Mouse (Mus musculus) midbrain, embryonic 16.5 days (tissue): ENCODE measurements at regions not wholly inside any gene's neighbourhood (a gene's known extent, or its start where the extent isn't known, plus 50 kb on each side); places are given as distances from the start of the nearest gene placed in this dataset.

Experiments used
- ATAC-seq: fragments of 200-750 bp; cut with Nextera tagmentation; 2 replicates; pipeline ENCODE4 v1.8.0; 2017; ENCODE audit warnings: moderate TSS enrichment
- H3K27ac ChIP-seq: fragments of 300-500 bp; sonication (generic); 2 replicates; pipeline ENCODE4 v1.5.1; 2014; ENCODE audit warnings: mild to moderate bottlenecking, low read length, mixed read lengths
- H3K27me3 ChIP-seq: fragments of 300-500 bp; sonication (generic); 2 replicates; pipeline ENCODE4 v1.6.1; 2014; ENCODE audit warnings: low read depth, low read length, mixed read lengths; ENCODE audit not compliant: control insufficient read depth, insufficient read depth
- H3K36me3 ChIP-seq: fragments of 300-500 bp; sonication (generic); 2 replicates; pipeline ENCODE4 v1.6.1; 2014; ENCODE audit warnings: mild to moderate bottlenecking, low read length, moderate library complexity, mixed read lengths; ENCODE audit not compliant: control insufficient read depth, insufficient read depth
- H3K4me1 ChIP-seq: fragments of 300-500 bp; sonication (generic); 2 replicates; pipeline ENCODE4 v1.6.1; 2014; ENCODE audit warnings: mild to moderate bottlenecking, low read length, mixed read lengths; ENCODE audit not compliant: control insufficient read depth, insufficient read depth
- H3K4me2 ChIP-seq: fragments of 300-500 bp; sonication (generic); 2 replicates; pipeline ENCODE4 v1.6.1; 2014; ENCODE audit warnings: mild to moderate bottlenecking, low read length, mixed read lengths
- H3K4me3 ChIP-seq: fragments of 300-500 bp; sonication (generic); 2 replicates; pipeline ENCODE4 v1.5.1; 2014; ENCODE audit warnings: low read depth, mild to moderate bottlenecking, low read length, moderate library complexity, mixed read lengths
- H3K9ac ChIP-seq: fragments of 300-500 bp; sonication (generic); 2 replicates; pipeline ENCODE4 v1.6.1; 2014; ENCODE audit warnings: low read depth, low read length, mixed read lengths
- H3K9me3 ChIP-seq: fragments of 300-500 bp; sonication (generic); replicated peaks from 2 replicates; pipeline ENCODE4 v1.6.1; 2014; ENCODE audit warnings: mild to moderate bottlenecking, low read length, mixed read lengths; ENCODE audit not compliant: control insufficient read depth, poor library complexity, severe bottlenecking
- WGBS: fragments of 180-500 bp; shearing (Covaris S2); extraction: QIAGEN DNeasy Blood & Tissue Kit; methylation state at CpG from one replicate; pipeline ENCODE4 v1.1.7; 2014; 5-methylcytosine and 5-hydroxymethylcytosine counted together

DNA sequence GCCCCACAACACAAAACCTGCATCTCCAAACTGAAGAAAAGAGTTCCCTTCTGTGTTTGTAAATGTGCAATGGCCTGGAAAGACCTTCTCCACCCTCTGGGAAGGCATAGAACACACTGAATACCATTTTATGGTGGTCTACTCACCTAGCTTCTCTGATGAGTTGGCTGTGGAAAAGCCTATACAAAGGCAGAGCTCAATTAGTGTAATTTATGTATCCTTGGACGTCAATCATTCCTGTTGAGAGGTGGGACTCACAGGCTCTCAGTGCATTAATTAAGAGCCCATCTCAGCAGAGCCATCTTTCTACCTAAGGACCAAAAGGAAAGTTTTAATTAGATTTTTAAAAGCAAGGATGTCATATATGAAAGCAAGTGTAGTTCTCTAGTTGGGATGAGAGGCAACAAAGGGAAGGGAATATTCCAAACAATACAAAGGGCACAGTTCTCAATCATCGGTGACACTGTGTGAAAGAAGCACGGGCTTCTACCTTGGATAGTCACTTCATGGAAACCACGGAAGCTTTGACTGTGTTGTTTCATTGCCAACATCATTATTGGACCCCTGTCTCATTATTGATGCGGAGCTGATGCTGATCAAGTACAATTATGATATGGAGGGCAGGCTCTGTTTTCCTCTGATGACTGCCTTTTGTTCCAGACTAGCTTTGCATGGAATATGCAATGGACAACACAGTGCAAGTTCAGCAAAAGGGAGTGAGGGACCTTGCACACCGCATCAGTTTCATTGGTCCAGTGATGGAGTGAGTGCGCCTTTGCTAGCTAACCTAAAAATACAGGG, 392.5 kb upstream of the Tenm3 start:
- ATAC-seq: no peak
- 64% methylated on average over 7 of the region's 7 CpGs for WGBS
- H3K4me1 ChIP-seq: no peaks in the 10 kb centered on the region

DNA sequence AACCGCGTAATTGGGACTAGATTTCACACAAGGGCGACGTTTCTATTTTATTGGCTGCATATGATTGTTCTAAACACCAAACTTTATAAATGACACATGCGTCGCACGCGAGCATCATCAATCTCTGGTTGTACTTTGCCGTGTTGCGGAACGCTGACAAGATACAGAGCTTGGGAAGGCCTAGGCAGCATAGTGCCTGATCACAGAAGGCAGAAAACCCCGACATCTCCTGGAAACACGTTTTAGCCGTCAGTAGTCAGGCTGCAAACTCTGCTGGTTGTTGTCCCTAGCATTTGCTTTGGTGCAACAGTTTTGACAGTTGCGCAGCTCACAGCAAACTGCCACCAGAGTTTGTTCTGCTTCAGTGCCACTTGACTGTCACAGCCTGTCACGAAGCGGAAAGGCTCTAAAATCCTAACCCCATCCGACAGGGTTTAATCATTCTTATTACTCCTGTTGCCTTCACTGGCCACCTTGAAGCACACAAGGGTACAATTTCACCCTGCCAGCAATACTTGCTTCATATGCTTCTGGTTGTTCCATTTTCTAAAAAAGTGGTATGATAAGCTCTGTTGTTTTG, 380.2 kb upstream of the Tenm3 start:
- 70% methylated on average over 18 of the region's 18 CpGs for WGBS
- Histone ChIP-seq H3K9ac (no peak overlapping the region), H3K36me3 (no peaks in the 10 kb centered on the region), H3K27ac (no peak overlapping the region), H3K9me3 (no peaks in the 10 kb centered on the region), H3K4me1 (no peaks in the 10 kb centered on the region), H3K4me2 (no peak overlapping the region), H3K27me3 (no peaks in the 10 kb centered on the region), H3K4me3 (no peak overlapping the region)
- ATAC-seq: no peak

More for the DNA sequence above, 392.5 kb upstream of the Tenm3 start:
- no peak overlapping the region for H3K4me2 ChIP-seq
- H3K27ac ChIP-seq: no peak overlapping the region
- no peaks in the 10 kb centered on the region for H3K9me3 ChIP-seq
- H3K27me3 ChIP-seq: no peaks in the 10 kb centered on the region
- H3K9ac ChIP-seq: no peak overlapping the region
- H3K36me3 ChIP-seq: no peaks in the 10 kb centered on the region
- no peak overlapping the region for H3K4me3 ChIP-seq

DNA sequence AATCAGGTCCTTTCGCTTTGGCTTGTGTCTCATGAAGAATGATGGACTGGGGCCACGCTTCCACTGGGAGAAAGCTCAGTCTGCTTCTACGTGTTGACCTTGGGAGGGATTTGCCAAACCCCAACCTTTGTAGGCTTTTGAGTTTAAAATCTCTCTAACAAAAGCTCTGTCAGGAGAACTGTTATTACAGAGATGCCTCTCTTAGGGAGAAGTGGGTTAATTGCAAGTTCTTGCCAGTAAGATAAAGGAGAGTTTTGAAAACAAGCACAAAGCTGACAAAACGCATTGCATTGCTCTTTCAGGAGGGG, 351.5 kb upstream of the Tenm3 start:
- H3K9me3 ChIP-seq: no peaks in the 10 kb centered on the region
- no peaks in the 10 kb centered on the region for H3K36me3 ChIP-seq
- 0 out of 2 replicates have a peak, but pooled peaks have one; percentile 5 for ATAC-seq
- H3K4me2 ChIP-seq: no peak overlapping the region
- 40% methylated on average over 4 of the region's 4 CpGs for WGBS
- H3K9ac ChIP-seq: no peak overlapping the region
- H3K27me3 ChIP-seq: no peaks in the 10 kb centered on the region
- peak overlapping the region; percentile 13; the same call in 1 of the 2 replicates for H3K27ac ChIP-seq
- peaks cover 4% of the 10 kb centered on the region; the same call in 1 of the 2 replicates for H3K4me1 ChIP-seq
- H3K4me3 ChIP-seq: no peak overlapping the region

DNA sequence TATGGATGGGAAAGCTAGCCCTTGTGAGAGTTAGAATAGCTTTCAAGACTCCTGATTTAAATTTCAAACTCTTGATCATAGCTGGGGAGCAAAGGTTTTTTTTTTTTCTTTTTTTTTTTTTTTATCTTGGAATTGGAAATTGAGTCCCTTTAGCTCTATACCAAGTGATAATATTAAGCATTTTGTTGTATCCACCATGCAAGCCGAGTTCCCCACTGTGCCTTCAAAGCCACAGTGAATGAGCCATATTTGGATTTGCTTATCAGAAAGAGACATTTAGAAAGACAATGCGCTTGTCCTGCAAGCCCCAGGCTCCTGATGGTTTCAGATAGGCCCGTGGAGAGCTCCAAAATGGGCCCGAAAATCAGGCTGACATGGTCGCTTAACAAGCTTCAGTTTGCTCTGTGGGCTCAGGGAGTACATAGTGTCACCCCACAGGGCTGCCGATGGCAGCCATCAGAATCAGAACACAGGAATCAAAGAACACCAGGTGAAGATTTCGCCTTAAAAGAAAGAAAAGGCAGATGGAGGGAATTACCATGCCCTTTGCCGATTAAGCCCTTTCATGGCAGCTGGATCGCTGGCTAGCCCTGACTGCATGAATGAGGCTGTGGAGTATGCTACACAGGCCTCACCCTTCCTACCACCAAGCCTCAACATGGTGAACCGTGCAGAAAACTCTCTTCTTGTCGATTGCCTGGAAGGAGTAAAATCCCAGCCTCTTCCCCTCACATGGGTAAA, 351.0 kb upstream of the Tenm3 start:
- Histone ChIP-seq H3K27me3 (no peaks in the 10 kb centered on the region), H3K36me3 (no peaks in the 10 kb centered on the region), H3K4me1 (peaks cover 4% of the 10 kb centered on the region; the same call in 1 of the 2 replicates), H3K4me2 (no peak overlapping the region), H3K9me3 (no peaks in the 10 kb centered on the region), H3K27ac (peak overlapping the region; percentile 13; the same call in 1 of the 2 replicates), H3K9ac (no peak overlapping the region), H3K4me3 (no peak overlapping the region)
- 30% methylated on average over 11 of the region's 11 CpGs for WGBS
- 0 out of 2 replicates have a peak, but pooled peaks have one; percentile 25 for ATAC-seq

DNA sequence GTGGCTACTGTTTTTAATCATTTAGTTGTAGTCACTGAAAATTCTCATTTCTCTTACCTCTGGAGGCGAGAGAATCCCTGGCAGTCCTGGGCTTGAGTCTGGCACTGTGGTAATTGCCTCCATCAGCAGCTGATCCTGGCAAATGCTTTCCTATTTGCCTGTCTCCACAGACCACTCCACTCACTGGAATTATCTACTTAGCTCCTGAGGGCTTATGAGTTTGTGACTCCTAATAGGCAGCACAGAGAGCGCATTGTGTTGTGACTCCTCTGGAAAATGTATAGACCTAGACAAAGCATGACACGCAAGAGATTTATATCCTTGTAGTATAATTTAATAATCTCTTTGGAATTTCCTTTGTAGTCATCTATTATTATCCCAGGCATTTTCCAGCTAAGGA, 343.1 kb upstream of the Tenm3 start:
- 51% methylated on average over 3 of the region's 3 CpGs for WGBS
- no peak overlapping the region for H3K9ac ChIP-seq
- no peak overlapping the region for H3K4me3 ChIP-seq
- H3K27ac ChIP-seq: no peak overlapping the region; the same call in 1 of the 2 replicates
- H3K9me3 ChIP-seq: no peaks in the 10 kb centered on the region
- H3K36me3 ChIP-seq: no peaks in the 10 kb centered on the region
- no peaks in the 10 kb centered on the region for H3K27me3 ChIP-seq
- peak; percentile 54; the same call in 1 of the 2 replicates for ATAC-seq
- H3K4me2 ChIP-seq: no peak overlapping the region
- no peaks in the 10 kb centered on the region for H3K4me1 ChIP-seq

DNA sequence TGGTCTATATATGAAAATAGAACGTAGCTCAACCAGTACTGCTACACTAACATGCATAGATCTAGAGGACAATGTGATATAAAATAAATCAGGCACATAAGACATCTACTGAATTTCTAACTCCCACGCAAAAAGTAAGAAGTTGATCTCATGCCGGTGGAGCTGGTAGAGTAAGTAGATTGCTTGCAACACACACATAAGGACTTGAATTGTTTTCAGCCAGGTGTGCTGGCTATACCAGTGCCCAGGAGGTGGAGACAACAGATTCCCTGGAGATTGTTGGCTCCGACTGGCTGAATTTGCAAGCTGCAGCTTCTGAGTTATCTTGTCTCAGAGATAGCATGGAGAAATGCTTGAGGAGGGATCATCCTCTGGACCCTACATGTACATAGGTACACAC, 331.6 kb upstream of the Tenm3 start:
- Histone ChIP-seq H3K9me3 (0 out of 2 replicates have a peak, but pooled peaks cover 3% of the 10 kb centered on the region), H3K4me2 (no peak overlapping the region), H3K27me3 (no peaks in the 10 kb centered on the region), H3K27ac (no peak overlapping the region), H3K9ac (no peak overlapping the region), H3K4me3 (no peak overlapping the region), H3K36me3 (no peaks in the 10 kb centered on the region), H3K4me1 (no peaks in the 10 kb centered on the region)
- ATAC-seq: no peak
- WGBS: 91% methylated on average over 4 of the region's 4 CpGs

DNA sequence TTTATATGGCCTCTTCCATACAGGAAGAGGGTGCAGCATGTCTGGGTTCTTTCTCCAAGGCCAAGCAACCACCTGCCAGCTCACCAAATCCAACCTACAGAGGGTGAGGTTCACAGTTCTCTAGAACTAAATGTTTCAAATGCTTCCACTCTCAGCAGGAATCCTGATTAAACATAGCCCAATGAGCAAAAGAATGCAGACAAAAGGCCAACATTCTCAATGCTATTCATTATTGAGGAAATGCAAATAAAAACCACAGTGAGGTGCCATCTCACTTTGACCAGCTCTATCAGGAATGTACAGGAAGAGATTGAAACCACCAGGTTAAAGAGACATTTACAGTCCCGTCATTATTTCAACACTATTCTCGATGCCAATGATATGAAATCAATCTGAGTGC, 331.2 kb upstream of the Tenm3 start:
- Histone ChIP-seq H3K4me3 (no peak overlapping the region), H3K27ac (no peak overlapping the region), H3K4me2 (no peak overlapping the region), H3K36me3 (no peaks in the 10 kb centered on the region), H3K9ac (no peak overlapping the region), H3K27me3 (no peaks in the 10 kb centered on the region), H3K4me1 (no peaks in the 10 kb centered on the region), H3K9me3 (0 out of 2 replicates have a peak, but pooled peaks cover 3% of the 10 kb centered on the region)
- 93% methylated on average over 2 of the region's 2 CpGs for WGBS
- ATAC-seq: no peak

DNA sequence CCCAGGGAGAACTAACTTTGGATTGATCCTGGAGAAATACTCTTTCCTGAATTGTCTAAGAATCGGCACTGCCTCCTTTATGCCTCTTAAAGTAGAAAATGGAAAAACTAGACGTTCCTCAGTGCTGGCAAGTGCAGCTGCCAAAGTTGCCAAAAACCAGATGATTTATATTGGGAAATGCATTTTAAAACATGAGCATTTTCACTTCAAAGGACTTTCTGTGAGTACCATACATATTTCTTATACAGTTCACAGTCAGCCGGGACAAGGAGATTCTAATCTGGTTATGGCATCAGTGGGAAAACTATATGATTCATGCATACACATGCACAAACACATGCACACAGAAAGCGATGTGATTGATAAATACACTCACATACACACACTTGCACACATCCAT, 315.6 kb upstream of the Tenm3 start:
- no peak overlapping the region for H3K9ac ChIP-seq
- 74% methylated on average over 4 of the region's 4 CpGs for WGBS
- no peaks in the 10 kb centered on the region; the same call in 1 of the 2 replicates for H3K4me1 ChIP-seq
- no peak for ATAC-seq
- H3K27ac ChIP-seq: no peak overlapping the region
- H3K4me2 ChIP-seq: no peak overlapping the region
- H3K27me3 ChIP-seq: no peaks in the 10 kb centered on the region
- H3K36me3 ChIP-seq: no peaks in the 10 kb centered on the region
- no peak overlapping the region for H3K4me3 ChIP-seq
- no peaks in the 10 kb centered on the region for H3K9me3 ChIP-seq

DNA sequence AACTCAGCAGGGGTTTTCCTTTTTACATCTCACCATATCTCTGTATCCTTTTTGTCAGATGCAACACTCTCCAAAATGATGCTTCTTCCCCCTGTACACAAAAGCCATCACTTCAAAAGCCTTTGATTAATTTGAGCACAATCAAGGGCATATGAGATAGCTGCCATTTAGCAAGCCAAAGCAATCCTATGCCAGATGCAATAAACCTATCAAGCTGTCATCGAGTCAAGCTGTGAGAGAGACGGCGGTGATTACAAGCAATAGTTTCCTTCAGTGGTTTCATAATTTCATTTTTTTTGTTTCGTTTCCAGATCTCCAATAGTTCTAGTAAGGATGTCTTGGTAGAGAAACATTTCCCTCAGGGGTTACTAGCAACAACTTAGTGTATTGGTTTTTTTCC, 314.4 kb upstream of the Tenm3 start:
- Histone ChIP-seq H3K9me3 (no peaks in the 10 kb centered on the region), H3K4me3 (no peak overlapping the region), H3K4me1 (no peaks in the 10 kb centered on the region; the same call in 1 of the 2 replicates), H3K27ac (no peak overlapping the region), H3K9ac (no peak overlapping the region), H3K27me3 (no peaks in the 10 kb centered on the region), H3K36me3 (no peaks in the 10 kb centered on the region), H3K4me2 (no peak overlapping the region)
- no peak for ATAC-seq
- 60% methylated on average over 4 of the region's 4 CpGs for WGBS
